Mouse (Mus musculus): ENCODE results near the gene Cdh10.

The Cdh10 gene

DNA sequence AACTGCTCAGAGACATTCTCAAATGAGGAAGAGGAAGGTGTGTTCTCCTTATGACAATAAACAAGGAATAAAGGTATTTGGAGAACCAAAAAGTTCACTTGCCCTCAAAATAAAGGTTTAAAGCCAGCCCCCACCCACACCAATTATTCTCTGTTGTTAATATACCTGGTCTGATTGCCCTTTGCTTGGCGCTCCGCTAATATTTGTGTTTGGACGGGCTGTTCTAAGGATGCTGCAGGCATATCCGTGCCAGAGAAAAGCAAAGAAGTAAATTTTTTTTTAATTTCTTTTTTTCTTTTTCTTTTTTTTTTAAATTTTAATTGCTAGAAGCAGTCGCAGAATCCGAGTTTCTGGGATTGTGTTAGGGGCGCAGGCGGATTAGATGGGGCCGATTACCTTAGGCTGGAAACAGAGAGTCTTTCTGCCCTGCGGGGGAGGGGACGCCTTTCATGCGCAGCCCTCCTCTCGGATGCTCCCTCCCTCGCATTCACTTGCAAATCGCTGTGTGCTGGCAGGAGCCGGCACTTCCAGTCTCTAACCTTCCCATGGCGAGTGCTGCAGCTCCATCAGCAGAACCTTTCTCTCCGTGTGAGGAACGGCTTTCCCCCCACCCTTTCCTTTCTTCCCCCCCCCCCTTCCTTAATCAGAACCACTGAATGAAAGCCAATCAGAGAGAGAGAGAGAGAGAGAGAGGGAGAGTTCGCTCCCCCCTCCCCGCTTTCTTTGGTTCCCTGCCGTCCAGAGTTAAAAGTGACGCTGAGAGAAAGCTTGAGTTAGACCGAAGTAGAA, at the start of gene Cdh10:
TSS of gene Cdh10 (plus strand) at position 763 of the 789 bp plus-strand sequence.
- Histone ChIP-seq H3K27me3 (ENCODE audit: control insufficient read depth, insufficient read depth, low read length, poor library complexity, severe bottlenecking) (no peaks in the 10 kb centered on the region), H3K36me3 (ENCODE audit: control insufficient read depth, insufficient read depth, low read length, poor library complexity, severe bottlenecking) (no peaks in the 10 kb centered on the region)
- DNase-seq (ENCODE audit: low read depth, low spot score) = no peak

DNA sequence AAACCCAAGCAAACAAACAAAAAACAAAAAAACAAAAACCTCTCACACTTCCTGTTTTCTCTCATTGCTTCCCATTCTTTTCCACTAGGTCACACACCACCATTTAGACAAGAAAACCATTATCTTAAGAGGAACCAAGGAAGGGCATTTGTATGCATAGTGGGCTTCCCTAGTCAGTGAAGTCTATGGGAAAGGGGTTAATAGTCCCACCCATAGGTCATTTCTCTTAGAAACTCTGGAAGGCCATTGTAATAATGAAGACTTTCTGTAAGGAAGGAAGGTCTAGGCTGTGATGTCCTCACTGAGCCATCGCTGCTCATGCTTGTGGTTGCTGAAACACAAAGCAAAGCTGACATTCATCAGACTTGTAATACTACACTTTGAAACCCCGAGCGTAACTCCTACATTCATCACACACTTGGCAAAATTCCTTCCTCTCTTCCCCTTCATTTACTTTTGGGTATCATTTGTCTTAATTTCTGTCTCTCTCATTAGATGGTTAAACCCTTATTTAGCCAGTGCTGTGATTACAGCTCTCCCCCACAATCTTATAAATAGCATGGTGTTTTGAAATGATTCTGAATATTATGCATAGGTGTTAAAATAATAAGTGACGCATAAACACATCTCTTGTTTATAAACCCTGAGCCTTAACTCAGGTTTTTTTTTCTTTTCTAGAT, 9.5 kb upstream of the Cdh10 start:
- H3K27me3 ChIP-seq (ENCODE audit: control insufficient read depth, insufficient read depth, low read length, poor library complexity, severe bottlenecking) = no peaks in the 10 kb centered on the region
- no peaks in the 10 kb centered on the region for H3K36me3 ChIP-seq (ENCODE audit: control insufficient read depth, insufficient read depth, low read length, poor library complexity, severe bottlenecking)
- DNase-seq (ENCODE audit: low read depth, low spot score) = no peak

DNA sequence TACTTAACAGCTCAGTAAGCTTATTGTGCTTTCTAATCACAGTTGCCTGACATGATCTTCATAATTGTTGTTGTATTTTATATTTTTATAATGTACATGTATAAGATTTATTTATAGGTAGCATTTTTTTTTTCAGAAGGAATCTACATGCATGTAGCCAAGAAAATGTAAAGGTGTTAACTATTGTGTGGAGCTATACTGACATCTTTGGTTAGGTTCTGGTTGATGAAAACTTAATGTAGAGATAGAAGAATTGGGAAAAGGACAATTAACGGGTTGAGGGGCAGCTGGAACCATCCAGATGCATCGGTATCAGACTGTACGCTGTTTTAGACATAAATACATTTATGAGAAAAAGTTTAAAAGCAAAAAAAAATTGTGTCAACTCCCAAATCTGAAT, 1.0 kb upstream of the Cdh10 start:
- no peaks in the 10 kb centered on the region for H3K27me3 ChIP-seq (ENCODE audit: control insufficient read depth, insufficient read depth, low read length, poor library complexity, severe bottlenecking)
- DNase-seq (ENCODE audit: low read depth, low spot score) = no peak

GRCm38 (mm10) chr15:18820226-18820625, 1.5 kb downstream of the Cdh10 start:
- Histone ChIP-seq H3K27me3 (ENCODE audit: control insufficient read depth, insufficient read depth, low read length, poor library complexity, severe bottlenecking) (no peaks in the 10 kb centered on the region), H3K36me3 (ENCODE audit: control insufficient read depth, insufficient read depth, low read length, poor library complexity, severe bottlenecking) (no peaks in the 10 kb centered on the region)
- DNase-seq (ENCODE audit: low read depth, low spot score) = no peak

More for the DNA sequence above, 1.0 kb upstream of the Cdh10 start:
- no peaks in the 10 kb centered on the region for H3K36me3 ChIP-seq (ENCODE audit: control insufficient read depth, insufficient read depth, low read length, poor library complexity, severe bottlenecking)

- no peaks in the 10 kb centered on the region for H3K36me3 ChIP-seq (ENCODE audit: control insufficient read depth, insufficient read depth, low read length, poor library complexity, severe bottlenecking)
- H3K27me3 ChIP-seq (ENCODE audit: control insufficient read depth, insufficient read depth, low read length, poor library complexity, severe bottlenecking) = no peaks in the 10 kb centered on the region
- DNase-seq (ENCODE audit: low read depth, low spot score) = peak; percentile 30
These were observed 2.5 kb downstream of the Cdh10 start for GRCm38 (mm10) chr15:18821114-18821756.

GRCm38 (mm10) chr15:18823420-18823819, 4.7 kb downstream of the Cdh10 start:
- Histone ChIP-seq H3K27me3 (ENCODE audit: control insufficient read depth, insufficient read depth, low read length, poor library complexity, severe bottlenecking) (no peaks in the 10 kb centered on the region), H3K36me3 (ENCODE audit: control insufficient read depth, insufficient read depth, low read length, poor library complexity, severe bottlenecking) (no peaks in the 10 kb centered on the region)
- no peak for DNase-seq (ENCODE audit: low read depth, low spot score)

GRCm38 (mm10) chr15:18832263-18832662, 13.5 kb downstream of the Cdh10 start:
- peak; percentile 1 for DNase-seq (ENCODE audit: low read depth, low spot score)
- no peaks in the 10 kb centered on the region for H3K36me3 ChIP-seq (ENCODE audit: control insufficient read depth, insufficient read depth, low read length, poor library complexity, severe bottlenecking)
- no peaks in the 10 kb centered on the region for H3K27me3 ChIP-seq (ENCODE audit: control insufficient read depth, insufficient read depth, low read length, poor library complexity, severe bottlenecking)

GRCm38 (mm10) chr15:18841769-18842168, 23.0 kb downstream of the Cdh10 start:
- H3K27me3 ChIP-seq (ENCODE audit: control insufficient read depth, insufficient read depth, low read length, poor library complexity, severe bottlenecking) = no peaks in the 10 kb centered on the region
- H3K36me3 ChIP-seq (ENCODE audit: control insufficient read depth, insufficient read depth, low read length, poor library complexity, severe bottlenecking) = no peaks in the 10 kb centered on the region
- no peak for DNase-seq (ENCODE audit: low read depth, low spot score)

- no peaks in the 10 kb centered on the region for H3K36me3 ChIP-seq (ENCODE audit: control insufficient read depth, insufficient read depth, low read length, poor library complexity, severe bottlenecking)
- H3K27me3 ChIP-seq (ENCODE audit: control insufficient read depth, insufficient read depth, low read length, poor library complexity, severe bottlenecking) = no peaks in the 10 kb centered on the region
- no peak for DNase-seq (ENCODE audit: low read depth, low spot score)
These were observed 26.1 kb downstream of the Cdh10 start for GRCm38 (mm10) chr15:18844807-18845206.

- no peak for DNase-seq (ENCODE audit: low read depth, low spot score)
- H3K27me3 ChIP-seq (ENCODE audit: control insufficient read depth, insufficient read depth, low read length, poor library complexity, severe bottlenecking) = no peaks in the 10 kb centered on the region
- no peaks in the 10 kb centered on the region for H3K36me3 ChIP-seq (ENCODE audit: control insufficient read depth, insufficient read depth, low read length, poor library complexity, severe bottlenecking)
These were observed 31.8 kb downstream of the Cdh10 start for GRCm38 (mm10) chr15:18850497-18850896.

DNA sequence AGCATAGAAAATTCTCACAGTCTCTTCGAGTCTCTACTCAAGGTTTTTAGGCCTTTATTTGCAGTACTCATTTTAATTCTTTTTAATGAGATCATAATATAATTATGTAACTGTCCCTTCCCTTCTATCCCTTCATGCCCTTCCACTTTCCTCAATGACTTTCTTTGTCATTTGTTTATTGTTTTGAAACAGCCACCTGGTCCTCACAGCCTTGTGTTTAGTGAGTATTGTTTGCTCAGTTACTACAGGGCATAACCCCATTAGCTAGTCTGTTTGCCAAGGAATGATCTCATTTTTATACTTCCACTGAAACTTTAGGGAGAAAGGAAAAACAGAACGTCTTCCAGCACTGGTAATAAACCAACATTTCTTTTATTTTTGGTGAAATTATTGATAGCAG, 39.4 kb downstream of the Cdh10 start:
- no peaks in the 10 kb centered on the region for H3K36me3 ChIP-seq (ENCODE audit: control insufficient read depth, insufficient read depth, low read length, poor library complexity, severe bottlenecking)
- DNase-seq (ENCODE audit: low read depth, low spot score) = no peak
- no peaks in the 10 kb centered on the region for H3K27me3 ChIP-seq (ENCODE audit: control insufficient read depth, insufficient read depth, low read length, poor library complexity, severe bottlenecking)

GRCm38 (mm10) chr15:18869871-18870270, 51.1 kb downstream of the Cdh10 start:
- Histone ChIP-seq H3K27me3 (ENCODE audit: control insufficient read depth, insufficient read depth, low read length, poor library complexity, severe bottlenecking) (no peaks in the 10 kb centered on the region), H3K36me3 (ENCODE audit: control insufficient read depth, insufficient read depth, low read length, poor library complexity, severe bottlenecking) (no peaks in the 10 kb centered on the region)
- DNase-seq (ENCODE audit: low read depth, low spot score) = no peak

DNA sequence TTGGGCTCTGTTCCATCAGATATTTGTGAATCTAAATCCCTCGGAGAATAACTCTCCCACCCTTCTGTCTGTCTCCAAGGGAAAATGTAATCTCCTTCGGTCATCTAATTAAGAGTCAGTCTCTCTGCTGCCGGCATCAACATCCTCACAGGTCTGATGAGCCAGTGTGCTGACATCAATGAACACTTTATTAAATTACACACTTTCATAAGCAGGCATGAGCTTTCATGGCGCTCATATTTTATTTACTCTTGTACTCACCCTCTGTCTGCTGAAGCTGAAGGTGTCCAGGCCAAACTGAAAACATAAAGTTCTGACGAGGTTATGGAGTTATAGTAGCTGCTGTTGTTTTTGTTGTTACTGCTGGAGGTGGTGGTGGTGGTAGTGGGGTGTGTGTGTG, 62.7 kb downstream of the Cdh10 start:
- Histone ChIP-seq H3K36me3 (ENCODE audit: control insufficient read depth, insufficient read depth, low read length, poor library complexity, severe bottlenecking) (no peaks in the 10 kb centered on the region), H3K27me3 (ENCODE audit: control insufficient read depth, insufficient read depth, low read length, poor library complexity, severe bottlenecking) (no peaks in the 10 kb centered on the region)
- DNase-seq (ENCODE audit: low read depth, low spot score) = no peak

DNA sequence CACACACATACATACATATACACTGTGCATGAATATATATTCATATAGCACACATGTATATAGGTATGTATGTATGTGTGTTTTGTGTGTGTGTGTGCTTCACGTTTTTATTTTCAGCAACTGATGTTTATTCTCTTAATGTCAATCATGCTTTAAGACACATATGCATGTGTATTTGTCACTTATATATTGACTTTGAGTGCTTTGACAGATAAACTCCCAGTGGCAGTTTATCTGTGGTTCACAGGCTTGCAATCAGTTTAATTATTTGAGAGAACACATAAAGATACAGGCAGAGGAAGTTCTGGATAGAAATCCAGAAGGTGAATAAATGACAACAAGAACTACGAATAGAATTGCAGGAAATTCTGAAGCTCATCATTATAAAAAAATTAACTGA, 67.9 kb downstream of the Cdh10 start:
- no peaks in the 10 kb centered on the region for H3K36me3 ChIP-seq (ENCODE audit: control insufficient read depth, insufficient read depth, low read length, poor library complexity, severe bottlenecking)
- DNase-seq (ENCODE audit: low read depth, low spot score) = no peak
- H3K27me3 ChIP-seq (ENCODE audit: control insufficient read depth, insufficient read depth, low read length, poor library complexity, severe bottlenecking) = no peaks in the 10 kb centered on the region

DNA sequence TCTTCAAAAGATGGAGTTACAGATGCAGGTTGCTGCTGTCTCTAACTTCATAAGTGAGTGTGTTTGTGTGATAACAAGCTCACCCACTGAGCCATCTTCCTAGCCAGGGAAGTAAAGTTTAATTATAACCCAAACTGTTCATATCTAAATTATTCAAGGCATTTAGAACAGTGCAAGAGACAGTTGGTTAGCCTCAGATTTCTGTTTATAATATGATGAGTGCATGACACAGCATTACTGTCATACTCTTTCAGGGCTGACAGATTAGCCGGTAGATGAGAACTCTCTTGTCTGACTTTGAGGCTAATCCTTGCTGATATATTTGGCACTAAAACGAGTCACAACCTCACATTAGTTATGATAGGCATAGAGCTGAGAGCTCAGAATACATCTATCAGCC, 70.2 kb downstream of the Cdh10 start:
- no peaks in the 10 kb centered on the region for H3K27me3 ChIP-seq (ENCODE audit: control insufficient read depth, insufficient read depth, low read length, poor library complexity, severe bottlenecking)
- no peaks in the 10 kb centered on the region for H3K36me3 ChIP-seq (ENCODE audit: control insufficient read depth, insufficient read depth, low read length, poor library complexity, severe bottlenecking)
- DNase-seq (ENCODE audit: low read depth, low spot score) = no peak

All from splenic B cell, adult 2 months (primary cell).